Mouse (Mus musculus) spleen, postnatal 4 days (tissue): ENCODE data around the gene Adamts2.

Experiments used
- DNase-seq, 2 experiments: peaks; one replicate each; pipeline ENCODE4 v3.0.0; 2022; ENCODE audit warnings: low spot score in 2 of 2

Gene Adamts2

GRCm38 (mm10) chr11:50601641-50602355, at the start of gene Adamts2:
TSS of gene Adamts2 (plus strand) at chr11:50602084.
- DNase-seq: no peak

GRCm38 (mm10) chr11:50557064-50557463, 44.8 kb upstream of the Adamts2 start:
- DNase-seq: no peak

GRCm38 (mm10) chr11:50559108-50559507, 42.8 kb upstream of the Adamts2 start:
- no peak for DNase-seq

GRCm38 (mm10) chr11:50565466-50566211, 36.2 kb upstream of the Adamts2 start:
- DNase-seq: no peak

GRCm38 (mm10) chr11:50571448-50571847, 30.4 kb upstream of the Adamts2 start:
- DNase-seq: no peak

GRCm38 (mm10) chr11:50576521-50576920, 25.4 kb upstream of the Adamts2 start:
- DNase-seq: no peak

- DNase-seq: no peak
Observed at GRCm38 (mm10) chr11:50587026-50587425, 14.9 kb upstream of the Adamts2 start.

- peak; percentile 24 to 76 for DNase-seq
Observed at GRCm38 (mm10) chr11:50587787-50588186, 14.1 kb upstream of the Adamts2 start.

- peak; percentile 28 to 78 for DNase-seq
Observed at GRCm38 (mm10) chr11:50589060-50589459, 12.8 kb upstream of the Adamts2 start.

GRCm38 (mm10) chr11:50591053-50591452, 10.8 kb upstream of the Adamts2 start:
- no peak for DNase-seq

- no peak for DNase-seq
Observed at GRCm38 (mm10) chr11:50592892-50593553, 8.9 kb upstream of the Adamts2 start.

GRCm38 (mm10) chr11:50596571-50596970, 5.3 kb upstream of the Adamts2 start:
- no peak for DNase-seq

GRCm38 (mm10) chr11:50599156-50599555, 2.7 kb upstream of the Adamts2 start:
- DNase-seq: no peak

GRCm38 (mm10) chr11:50602356-50603081, 635 bp downstream of the Adamts2 start:
- no peak for DNase-seq

GRCm38 (mm10) chr11:50603082-50603910, 1.4 kb downstream of the Adamts2 start:
- no peak for DNase-seq

GRCm38 (mm10) chr11:50604371-50604770, 2.5 kb downstream of the Adamts2 start:
- no peak for DNase-seq

GRCm38 (mm10) chr11:50611181-50611580, 9.3 kb downstream of the Adamts2 start:
- DNase-seq: no peak

- no peak for DNase-seq
Observed at GRCm38 (mm10) chr11:50617015-50617543, 15.2 kb downstream of the Adamts2 start.

- no peak for DNase-seq
Observed at GRCm38 (mm10) chr11:50620926-50621325, 19.0 kb downstream of the Adamts2 start.

- no peak for DNase-seq
Observed at GRCm38 (mm10) chr11:50621364-50621763, 19.5 kb downstream of the Adamts2 start.

- DNase-seq: no peak
Observed at GRCm38 (mm10) chr11:50622238-50622726, 20.4 kb downstream of the Adamts2 start.
